Mouse (Mus musculus): ENCODE results near the gene Armc2. TPM values are rescaled to one million over a fixed set of nuclear protein-coding genes. Genes with fewer than 3 reads are reported as not detected.

Armc2 gene
- polyA plus RNA-seq, 1 experiment from 2014 or later: 4.2 TPM

DNA sequence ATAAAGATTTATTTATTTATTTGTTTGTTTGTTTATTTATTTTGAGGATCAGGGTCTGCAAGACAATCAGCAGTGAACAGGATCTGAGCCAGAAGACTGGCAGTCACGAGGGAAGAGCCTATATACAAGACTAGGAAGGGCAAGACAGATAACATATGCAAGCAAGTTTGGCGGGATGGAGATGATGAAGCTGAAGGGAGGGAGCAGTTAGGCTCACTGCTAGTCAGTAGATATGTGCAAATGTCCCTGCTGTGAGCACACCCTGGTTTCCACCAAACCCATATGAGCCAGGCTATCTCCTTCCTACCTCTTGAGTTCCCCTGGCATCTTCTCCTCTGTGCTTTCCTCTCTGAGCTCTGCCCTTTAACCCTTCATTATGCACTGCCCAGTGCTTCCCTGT lies 146.7 kb downstream of the Armc2 start:
- Histone ChIP-seq H3K36me3 (no peaks in the 10 kb centered on the region), H3K27ac (no peak overlapping the region), H3K4me2 (replicated peaks) (no peak overlapping the region), H3K9ac (no peak overlapping the region), H3K4me3 (no peak overlapping the region), H3K27me3 (no peaks in the 10 kb centered on the region), H3K9me3 (no peaks in the 10 kb centered on the region), H3K4me1 (peaks cover 7% of the 10 kb centered on the region)
- WGBS: 75% methylated on average over 2 of the region's 2 CpGs
- ATAC-seq (ENCODE audit: low FRiP score, low read depth): no peak

DNA sequence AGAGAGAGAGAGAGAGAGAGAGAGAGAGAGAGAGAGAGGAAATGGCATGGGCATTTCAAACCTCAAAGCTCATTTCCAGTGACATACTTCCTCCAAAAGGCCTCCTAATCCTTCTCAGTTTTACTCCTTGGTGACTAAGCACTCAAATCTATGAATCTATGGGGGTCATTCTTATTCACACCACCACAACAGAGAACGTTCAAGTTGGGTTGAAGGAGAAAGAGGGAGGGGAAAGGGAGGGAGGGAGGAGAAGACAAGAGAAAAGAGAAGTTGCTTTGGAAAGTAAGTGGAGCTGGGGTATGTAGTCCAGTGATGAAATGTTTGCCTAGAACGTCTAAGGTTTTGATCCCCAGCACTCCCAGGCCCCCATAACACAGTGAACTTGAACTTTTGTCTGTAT lies 148.1 kb downstream of the Armc2 start:
- H3K36me3 ChIP-seq: no peaks in the 10 kb centered on the region
- H3K9me3 ChIP-seq: no peaks in the 10 kb centered on the region
- no peak overlapping the region for H3K27ac ChIP-seq
- no peak overlapping the region for H3K9ac ChIP-seq
- no peak for ATAC-seq (ENCODE audit: low FRiP score, low read depth)
- no peaks in the 10 kb centered on the region for H3K27me3 ChIP-seq
- H3K4me1 ChIP-seq: peaks cover 14% of the 10 kb centered on the region
- H3K4me2 ChIP-seq (replicated peaks): no peak overlapping the region
- WGBS: 74% methylated on average over 2 of the region's 2 CpGs
- no peak overlapping the region for H3K4me3 ChIP-seq

DNA sequence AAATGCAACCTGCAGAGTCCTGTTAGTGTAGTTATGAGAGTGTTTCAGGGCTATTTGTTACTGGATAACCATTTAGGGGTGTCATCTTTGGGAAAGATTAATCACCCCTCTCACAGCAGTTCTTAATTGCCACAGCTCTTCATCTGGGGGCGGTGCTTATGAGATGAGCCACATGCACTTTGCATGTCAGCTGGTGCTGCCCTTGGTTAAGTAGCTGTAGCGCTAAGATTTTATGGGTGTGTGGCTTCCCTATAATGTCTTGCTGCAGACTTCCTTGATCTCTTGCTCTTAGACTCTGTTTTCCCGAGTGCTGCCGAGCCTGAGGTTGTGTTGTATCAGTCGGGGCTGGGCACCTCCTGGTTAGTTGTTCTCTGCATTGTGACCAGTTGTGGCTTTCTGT lies 150.3 kb downstream of the Armc2 start:
- H3K27ac ChIP-seq: no peak overlapping the region
- no peak overlapping the region for H3K9ac ChIP-seq
- no peak overlapping the region for H3K4me2 ChIP-seq (replicated peaks)
- H3K36me3 ChIP-seq: no peaks in the 10 kb centered on the region
- H3K9me3 ChIP-seq: no peaks in the 10 kb centered on the region
- no peak overlapping the region for H3K4me3 ChIP-seq
- 41% methylated on average over 5 of the region's 5 CpGs for WGBS
- no peak for ATAC-seq (ENCODE audit: low FRiP score, low read depth)
- peaks cover 14% of the 10 kb centered on the region for H3K4me1 ChIP-seq
- H3K27me3 ChIP-seq: no peaks in the 10 kb centered on the region

DNA sequence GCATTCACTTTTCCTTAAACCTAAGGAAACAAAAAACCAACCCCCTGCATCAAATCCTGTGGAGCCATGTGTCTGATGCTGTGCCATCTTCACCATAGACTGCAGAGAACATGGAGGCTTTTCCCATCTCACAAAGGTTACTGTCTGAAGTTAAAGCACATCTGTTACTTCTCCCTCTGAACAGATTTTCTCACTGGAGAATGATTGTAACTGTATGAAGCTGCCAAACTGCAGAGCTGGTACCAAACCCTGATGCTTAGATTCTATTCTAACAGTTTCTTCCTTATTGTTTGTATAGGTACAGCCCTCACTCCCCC lies 151.4 kb downstream of the Armc2 start:
- H3K9me3 ChIP-seq: no peaks in the 10 kb centered on the region
- ATAC-seq (ENCODE audit: low FRiP score, low read depth): no peak
- no peaks in the 10 kb centered on the region for H3K27me3 ChIP-seq
- no peak overlapping the region for H3K9ac ChIP-seq
- peak overlapping the region; percentile 22; the same call in 1 of the 2 replicates for H3K27ac ChIP-seq
- H3K4me1 ChIP-seq: peaks cover 12% of the 10 kb centered on the region
- H3K4me3 ChIP-seq: no peak overlapping the region
- H3K4me2 ChIP-seq (replicated peaks): no peak overlapping the region
- H3K36me3 ChIP-seq: no peaks in the 10 kb centered on the region

DNA sequence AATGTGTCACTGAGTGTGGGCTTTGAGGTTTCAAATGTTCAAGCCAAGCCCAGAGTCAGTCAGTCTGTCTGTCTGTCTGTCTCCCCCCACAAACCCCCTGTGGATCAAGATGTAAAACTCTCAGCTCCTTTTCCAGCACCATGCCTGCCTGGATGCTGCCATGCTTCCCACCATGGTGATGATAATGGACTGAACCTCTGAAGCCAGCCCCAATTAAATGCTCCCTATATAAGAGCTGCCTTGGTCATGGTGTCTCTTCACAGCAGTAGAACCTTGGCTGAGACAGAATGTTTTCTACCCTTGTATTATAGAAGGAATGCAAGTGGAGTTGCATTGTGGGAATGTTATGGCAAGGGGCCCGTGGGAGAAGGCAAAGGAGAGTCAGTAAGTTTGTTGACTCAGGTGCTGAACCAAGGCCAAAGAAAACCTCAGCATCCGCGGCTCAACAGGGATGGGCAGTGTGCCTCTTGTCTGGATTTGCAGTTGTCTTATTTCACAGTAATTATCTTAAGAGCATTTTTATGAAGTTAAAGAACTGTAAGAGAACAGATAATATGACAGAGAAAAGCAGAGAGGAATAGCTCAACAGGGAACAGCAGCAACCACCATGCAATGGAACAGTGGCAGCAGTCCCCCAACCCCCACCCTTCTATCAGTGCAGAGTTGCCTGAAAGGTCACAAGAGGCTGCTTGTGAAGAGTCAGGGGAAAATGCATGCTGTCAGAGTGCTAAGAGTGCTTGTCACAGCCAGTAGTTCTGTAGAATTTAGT lies 152.0 kb downstream of the Armc2 start:
- no peak for ATAC-seq (ENCODE audit: low FRiP score, low read depth)
- no peak overlapping the region for H3K4me3 ChIP-seq
- 65% methylated on average over 3 of the region's 3 CpGs for WGBS
- peaks cover 10% of the 10 kb centered on the region for H3K4me1 ChIP-seq
- H3K4me2 ChIP-seq (replicated peaks): no peak overlapping the region
- H3K27ac ChIP-seq: peak overlapping the region; percentile 22; the same call in 1 of the 2 replicates
- no peaks in the 10 kb centered on the region for H3K9me3 ChIP-seq
- no peaks in the 10 kb centered on the region for H3K36me3 ChIP-seq
- H3K27me3 ChIP-seq: no peaks in the 10 kb centered on the region
- no peak overlapping the region for H3K9ac ChIP-seq

Other genes starting within 250 kb of the Armc2 start
- gene Cep57l1, start 208.6 kb downstream of the Armc2 start, polyA plus RNA-seq (2015; fragmentation: Nextera tagmentation; extraction: Ambion mirVana): 24.9 and 25.0 TPM in 2 replicates
- gene Sesn1, start 208.5 kb downstream of the Armc2 start, polyA plus RNA-seq (2015; fragmentation: Nextera tagmentation; extraction: Ambion mirVana): 38.3 and 40.3 TPM in 2 replicates

All from limb, embryonic 13.5 days (tissue).